Mouse (Mus musculus): ENCODE results near the gene 4921539E11Rik. TPM values are rescaled to one million over a fixed set of nuclear protein-coding genes. Genes with fewer than 3 reads are reported as not detected.

The 4921539E11Rik gene
- polyA plus RNA-seq (2017; shearing (Covaris generic)) = not detected

DNA sequence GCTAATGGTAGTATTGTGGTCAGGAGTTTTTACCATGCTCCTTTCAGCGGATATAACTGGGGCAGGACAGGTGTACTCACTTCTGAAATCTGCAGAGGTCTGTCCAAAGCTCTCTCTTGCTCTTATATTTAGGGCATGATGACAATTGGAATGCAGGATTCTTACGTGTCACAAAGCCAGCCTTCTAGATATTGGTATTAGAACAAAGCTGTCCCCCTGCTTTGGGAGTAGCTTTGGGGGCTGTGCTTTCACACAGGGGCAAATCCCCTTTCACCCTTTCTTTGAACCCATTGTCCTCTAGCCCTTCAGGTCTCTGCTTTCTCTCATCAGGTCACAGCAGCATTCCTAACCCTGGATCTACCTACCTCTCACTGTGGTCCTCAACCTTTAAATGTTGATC, at the start of gene 4921539E11Rik:
Gene 4921539E11Rik, minus strand, starts transcription at position 101 of the 400 bp plus-strand sequence.

GRCm38 (mm10) chr4:103313587-103314525, 23.2 kb upstream of the 4921539E11Rik start, which contains the start of gene Oma1:
TSS of gene Oma1 (plus strand) at chr4:103313812.

DNA sequence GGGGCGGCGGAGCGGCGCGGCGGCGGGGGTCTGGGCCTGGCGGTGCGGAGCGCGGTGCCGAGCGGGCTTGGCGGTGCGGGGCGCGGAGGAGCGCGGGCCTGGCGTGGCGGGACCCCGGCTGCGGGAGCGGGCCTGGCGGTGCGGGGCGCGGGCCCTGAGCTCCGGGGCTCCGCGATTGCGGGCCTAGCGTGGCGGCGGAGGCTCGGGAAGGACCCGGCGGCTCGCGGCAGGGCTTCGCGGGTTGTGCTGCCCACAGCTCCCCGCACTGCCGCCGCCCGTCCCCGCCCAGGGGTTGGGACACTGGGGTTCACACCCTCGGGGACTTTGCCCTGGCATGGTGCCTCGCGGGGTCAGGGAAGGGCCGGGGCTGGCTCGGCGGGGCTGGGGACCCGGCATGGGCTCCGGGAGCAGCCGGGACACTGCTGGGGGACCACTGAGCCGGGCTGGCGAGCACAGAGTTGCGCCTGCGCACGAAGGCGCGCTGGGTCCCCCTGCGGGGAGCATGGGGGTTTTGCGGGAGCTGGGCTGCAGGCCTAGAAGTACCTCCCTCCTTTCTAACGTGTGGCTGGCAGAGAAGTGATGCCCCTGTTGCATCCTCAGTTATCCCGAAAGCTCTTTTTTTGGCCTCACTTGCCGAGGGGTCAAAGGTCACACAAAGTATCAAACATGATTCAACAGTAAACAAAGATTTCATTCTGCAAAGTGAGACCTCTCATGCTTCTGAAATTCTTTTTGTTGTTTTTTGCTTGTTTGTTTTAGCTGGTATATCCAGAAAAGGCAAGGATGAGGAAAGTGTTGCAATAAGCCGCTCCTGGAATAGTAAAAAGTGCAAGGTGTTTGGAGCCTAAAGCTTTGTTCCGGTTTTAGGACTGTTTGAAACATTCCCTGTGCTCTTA, 75.5 kb downstream of the 4921539E11Rik start, which contains the start of gene Slc35d1:
Gene Slc35d1, minus strand, starts transcription at position 240 of the 896 bp plus-strand sequence.

Other genes with a start within 250 kb of the 4921539E11Rik start
- 75.3 TPM for gene Mier1, start 176.5 kb downstream of the 4921539E11Rik start, polyA plus RNA-seq (2017; shearing (Covaris generic))
- gene Wdr78, start 176.3 kb downstream of the 4921539E11Rik start, polyA plus RNA-seq (2017; shearing (Covaris generic)) = 0.50 TPM
- gene Slc35d1, start 75.7 kb downstream of the 4921539E11Rik start, polyA plus RNA-seq (2017; shearing (Covaris generic)) = 37.1 TPM
- 16.3 TPM for gene Oma1, start 22.9 kb upstream of the 4921539E11Rik start, polyA plus RNA-seq (2017; shearing (Covaris generic))

Data from effector memory CD4-positive, alpha-beta T cell, adult 7 months (primary cell).